Mouse (Mus musculus) liver, embryonic 14.5 days (tissue): ENCODE measurements around the gene Sgcd.

ENCODE experiments used
- CTCF ChIP-seq: IDR thresholded peaks from 2 replicates; pipeline ENCODE4 v1.5.1; 2016; ENCODE audit warnings: antibody characterized with exemption, low read depth, control low read depth
- EP300 ChIP-seq: IDR thresholded peaks from 2 replicates; pipeline ENCODE4 v1.6.1; 2016; ENCODE audit warnings: antibody characterized with exemption, low read depth

GRCm38 (mm10) chr11:47351585-47351984 is 637.2 kb downstream of the Sgcd start:
- no peak for TF ChIP-seq CTCF
- TF ChIP-seq EP300: no peak
